In genomic region chr4:109665982-109666460, GRCm38 (mm10) we compare ENCODE assay signal across 8 mouse cellular contexts. TPM values are rescaled to one million over a fixed set of nuclear protein-coding genes. Genes with fewer than 3 reads are reported as not detected.
DNase-seq lines count a peak whose midpoint lies in the region; ATAC-seq and TF ChIP-seq lines count a peak whose summit lies in the region.

No protein-coding gene starts in this region.

- no peak for TF ChIP-seq POLR2A in olfactory bulb, adult 2 months (IDR thresholded peaks at IDR 0.05; ENCODE audit: insufficient read depth, low read depth, low read length)

- peak; percentile 23 for ATAC-seq in Patski
- ATAC-seq in cerebellum, adult (ENCODE audit: insufficient number of reproducible peaks, low FRiP score, low TSS enrichment) = peak; percentile 36
- peak; percentile 62 for ATAC-seq in forebrain, embryonic 13.5 days
- peak; percentile 55 for ATAC-seq in lung, embryonic 15.5 days (ENCODE audit: borderline replicate concordance, extremely low read depth, low FRiP score, low TSS enrichment)

- peak overlapping the region; percentile 77 for H3K4me3 ChIP-seq in forebrain, embryonic 13.5 days
- peak overlapping the region; percentile 75 for H3K4me3 ChIP-seq in lung, embryonic 15.5 days
- peak overlapping the region; percentile 97 for H3K4me3 ChIP-seq in olfactory bulb, adult 2 months (ENCODE audit: insufficient read depth, low read depth, low read length)

- CTCF ChIA-PET in Patski (lab: Charles Lee) = interaction anchor here (1.2 to 3.6 kb wide), 7 partner anchors 9 to 184 kb away, joined by 3 to 29 read pairs (median 7); no protein-coding TSS in a partner anchor

- in situ Hi-C loops in Patski (cut with MboI; ENCODE audit: low pct_unique_long_range_greater_than_20kb) = no loop called here

- H3K9ac ChIP-seq in forebrain, embryonic 13.5 days = peak overlapping the region; percentile 87
- peak overlapping the region; percentile 99 for H3K9ac ChIP-seq in lung, embryonic 15.5 days

- under 1% methylated on average over 48 of the region's 49 CpGs for WGBS in forebrain, embryonic 13.5 days
- under 1% methylated on average over 48 of the region's 49 CpGs for WGBS in lung, embryonic 15.5 days
- WGBS in olfactory bulb, adult 2 months = under 1% methylated on average over 49 of the region's 49 CpGs

- H3K4me1 ChIP-seq in forebrain, embryonic 13.5 days = peaks cover 31% of the 10 kb centered on the region
- H3K4me1 ChIP-seq in lung, embryonic 15.5 days = peaks cover 16% of the 10 kb centered on the region
- peaks cover 3% of the 10 kb centered on the region; the same call in 1 of the 2 replicates for H3K4me1 ChIP-seq in olfactory bulb, adult 2 months (ENCODE audit: control insufficient read depth, insufficient read depth, low read length)

- POLR2A ChIA-PET in Patski (lab: Charles Lee) = interaction anchor here (1.0 to 5.7 kb wide), 3 partner anchors 10 to 190 kb away, joined by 3 to 67 read pairs (median 4); no protein-coding TSS in a partner anchor

- H3K9me3 ChIP-seq in forebrain, embryonic 13.5 days (replicated peaks) = no peaks in the 10 kb centered on the region
- no peaks in the 10 kb centered on the region for H3K9me3 ChIP-seq in lung, embryonic 15.5 days

- H3K27ac ChIP-seq in forebrain, embryonic 13.5 days = peak overlapping the region; percentile 74
- peak overlapping the region; percentile 91 for H3K27ac ChIP-seq in lung, embryonic 15.5 days
- no peak overlapping the region for H3K27ac ChIP-seq in olfactory bulb, adult 2 months (ENCODE audit: insufficient read depth, low read depth, low read length)

- H3K27me3 ChIP-seq in Patski = no peaks in the 10 kb centered on the region
- H3K27me3 ChIP-seq in forebrain, embryonic 13.5 days = peaks cover 22% of the 10 kb centered on the region
- H3K27me3 ChIP-seq in lung, embryonic 15.5 days = peaks cover 12% of the 10 kb centered on the region

- no peaks in the 10 kb centered on the region for H3K36me3 ChIP-seq in forebrain, embryonic 13.5 days (ENCODE audit: poor library complexity, severe bottlenecking)
- no peaks in the 10 kb centered on the region for H3K36me3 ChIP-seq in lung, embryonic 15.5 days

- DNase-seq in Patski (ENCODE audit: low read depth, low spot score) (no peak), adipocyte (ENCODE audit: low spot score) (no peak)
- DNase-seq in heart, postnatal 14 days = peak; percentile 82 to 83
- peak; percentile 30 to 82 for DNase-seq in kidney, postnatal 36 days

- TF ChIP-seq CTCF in Patski (IDR thresholded peaks at IDR 0.05) = no peak
- no peak for TF ChIP-seq CTCF in olfactory bulb, adult 2 months (IDR thresholded peaks at IDR 0.05; ENCODE audit: insufficient read depth, low read depth, low read length)

- intact Hi-C loops in heart, postnatal 14 days (cut with DNase I) = no loop called here

- peak overlapping the region; percentile 91 for H3K4me2 ChIP-seq in forebrain, embryonic 13.5 days
- H3K4me2 ChIP-seq in lung, embryonic 15.5 days = peak overlapping the region; percentile 94

RNA-seq across cellular contexts. Expression of gene Cdkn2c, which starts 1.0 kb away (rescaled TPM):
- polyA plus RNA-seq in Patski (2021) = 59.1 TPM
- 9.9 and 13.5 TPM in 2 replicates for polyA plus RNA-seq in forebrain, embryonic 13.5 days (2015; fragmentation: Nextera tagmentation; extraction: Ambion mirVana)
- total RNA-seq in heart, postnatal 14 days (2021) = 10 to 100 TPM; 19.5 to 23.6 TPM
- polyA plus RNA-seq in lung, embryonic 15.5 days (2015; fragmentation: Nextera tagmentation; extraction: Ambion mirVana) = 16.7 and 18.0 TPM in 2 replicates
- not detected in 2 replicates for polyA plus RNA-seq in olfactory bulb, adult 2 months (2012; ENCODE audit: insufficient read depth, insufficient read length, low replicate concordance, missing spikeins)

RNA-seq across cellular contexts. Expression of gene Faf1, which starts 10.4 kb away (rescaled TPM):
- 27.2 TPM for polyA plus RNA-seq in Patski (2021)
- polyA plus RNA-seq in forebrain, embryonic 13.5 days (2015; fragmentation: Nextera tagmentation; extraction: Ambion mirVana) = 28.0 and 30.4 TPM in 2 replicates
- 10 to 100 TPM; 29.8 to 30.6 TPM for total RNA-seq in heart, postnatal 14 days (2021)
- 24.3 and 25.0 TPM in 2 replicates for polyA plus RNA-seq in lung, embryonic 15.5 days (2015; fragmentation: Nextera tagmentation; extraction: Ambion mirVana)
- not detected in 2 replicates for polyA plus RNA-seq in olfactory bulb, adult 2 months (2012; ENCODE audit: insufficient read depth, insufficient read length, low replicate concordance, missing spikeins)

Comparison
In these comparisons a context has a peak if more than half of its experiments do, and no peak if none do; other contexts are left out.
1. DNase-seq: peak in heart, postnatal 14 days (2 of 2) and kidney, postnatal 36 days (2 of 2); none in Patski (single experiment) and adipocyte (single experiment).
2. Peak in every context shown above with its lines, with median percentiles within 50 percentile points of each other: ATAC-seq and H3K4me3 ChIP-seq.